Mouse (Mus musculus) CD8-positive naive resting alpha-beta T cell, adult 2 months (primary cell): ENCODE measurements around the gene Olfr353.

Experiments
- DNase-seq, 2 experiments: peaks; one replicate each; pipeline ENCODE4 v3.0.0; 2022; ENCODE audit warnings: low read depth in 2 of 2, low spot score in 2 of 2

The Olfr353 gene

DNA sequence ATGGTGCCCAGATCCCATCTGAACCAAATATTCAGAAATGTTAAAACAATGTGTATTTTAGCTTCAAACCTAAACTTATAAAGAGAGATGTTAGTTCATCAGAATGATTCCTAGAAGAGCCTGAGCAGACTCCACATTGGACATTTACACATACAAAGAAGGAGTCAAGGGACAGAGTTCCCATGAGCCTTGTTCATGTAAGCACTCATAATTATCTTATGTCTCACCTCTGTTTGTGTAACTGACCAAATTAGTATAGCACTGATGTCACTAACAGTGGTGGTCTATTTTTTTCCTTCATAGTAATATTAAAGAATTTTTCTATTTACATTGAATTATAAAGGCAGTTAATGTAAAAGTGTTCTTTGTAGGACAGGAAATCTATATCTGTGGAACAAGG lies at the start of gene Olfr353:
Gene Olfr353, minus strand, starts transcription at position 101 of the 400 bp plus-strand sequence.
- no peak for DNase-seq

DNA sequence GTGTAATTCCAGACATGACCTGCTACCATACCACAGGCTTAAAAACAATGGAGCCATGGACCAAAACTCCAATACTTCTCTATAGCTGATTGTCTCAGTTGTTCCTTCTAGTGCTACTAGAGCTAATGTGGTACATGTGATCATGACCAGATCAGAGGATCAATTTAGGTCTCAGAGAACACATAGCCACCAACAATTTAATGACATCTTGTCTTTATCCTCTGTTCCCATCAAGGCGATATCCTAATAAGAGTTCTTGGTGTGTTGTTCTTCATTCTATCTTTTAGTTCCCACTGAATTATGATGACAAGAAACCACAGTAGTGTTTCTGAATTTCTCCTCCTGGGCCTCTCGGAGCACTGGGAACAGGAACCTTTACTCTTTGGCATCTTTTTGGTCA lies 44.1 kb upstream of the Olfr353 start, which contains the start of gene Olfr356:
Gene Olfr356, plus strand, starts transcription at position 301 of the 400 bp plus-strand sequence.
- no peak for DNase-seq

DNA sequence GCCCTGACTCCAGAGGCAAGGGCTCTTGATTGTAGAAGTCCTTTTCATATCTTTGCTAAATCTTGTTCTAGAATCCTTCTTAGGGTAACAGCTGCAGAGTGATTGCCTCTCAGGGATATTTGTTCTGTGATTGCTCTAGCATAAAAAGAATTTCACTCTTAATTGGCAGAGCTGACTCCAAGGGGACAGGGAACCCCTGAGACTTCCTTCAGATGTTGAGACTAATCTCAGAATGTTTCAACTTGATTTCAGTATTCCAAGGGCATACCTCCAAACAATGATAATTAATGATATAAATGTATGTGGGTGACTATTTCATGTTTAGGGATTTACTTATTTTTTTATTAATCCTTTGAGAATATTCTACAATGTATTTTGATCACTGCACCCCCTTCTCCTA lies 36.1 kb upstream of the Olfr353 start, which contains the start of gene Olfr355:
Gene Olfr355, minus strand, starts transcription at position 101 of the 400 bp plus-strand sequence.
- DNase-seq, result no peak

DNA sequence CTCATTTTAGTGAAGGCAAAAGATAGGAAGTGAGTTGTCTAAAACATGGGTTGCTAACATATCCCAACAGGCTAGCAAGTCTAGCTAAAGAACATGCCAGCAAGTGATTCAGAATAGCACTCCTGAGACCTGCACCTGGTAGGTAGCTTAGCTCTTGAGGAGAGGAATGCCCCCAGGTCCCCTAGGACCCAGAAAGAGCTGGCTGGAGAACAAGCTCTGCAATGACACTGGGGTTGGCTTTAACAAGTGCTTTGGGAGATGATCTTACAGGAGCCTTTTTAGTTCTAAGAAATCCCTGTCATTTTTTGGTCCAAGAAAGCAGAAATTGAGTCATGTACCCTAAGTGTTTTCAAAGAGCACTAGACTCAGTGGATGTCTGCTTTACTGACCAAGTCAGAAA lies 12.6 kb upstream of the Olfr353 start, which contains the start of gene Olfr354:
Gene Olfr354, plus strand, starts transcription at position 301 of the 400 bp plus-strand sequence.
- DNase-seq, result no peak

DNA sequence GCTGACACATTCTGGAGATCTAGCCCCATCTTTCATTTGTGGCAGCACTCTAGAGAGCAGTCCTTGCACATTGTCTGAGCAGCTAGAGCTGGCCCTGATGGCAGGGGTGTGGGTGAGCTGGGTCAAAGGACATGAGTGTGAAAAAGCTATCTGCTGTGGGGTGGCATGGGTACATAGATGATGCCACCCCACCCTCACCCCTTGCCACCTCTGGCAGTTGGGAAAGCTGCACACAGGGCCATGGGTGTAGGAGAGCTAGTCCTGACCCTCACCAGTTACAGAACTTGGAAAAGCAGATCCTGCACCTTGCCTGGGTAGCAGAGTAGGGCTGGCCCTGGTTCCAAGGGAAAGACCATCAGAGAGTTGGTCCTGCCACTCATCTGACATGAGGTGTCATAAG lies 4.4 kb upstream of the Olfr353 start:
- no peak for DNase-seq

DNA sequence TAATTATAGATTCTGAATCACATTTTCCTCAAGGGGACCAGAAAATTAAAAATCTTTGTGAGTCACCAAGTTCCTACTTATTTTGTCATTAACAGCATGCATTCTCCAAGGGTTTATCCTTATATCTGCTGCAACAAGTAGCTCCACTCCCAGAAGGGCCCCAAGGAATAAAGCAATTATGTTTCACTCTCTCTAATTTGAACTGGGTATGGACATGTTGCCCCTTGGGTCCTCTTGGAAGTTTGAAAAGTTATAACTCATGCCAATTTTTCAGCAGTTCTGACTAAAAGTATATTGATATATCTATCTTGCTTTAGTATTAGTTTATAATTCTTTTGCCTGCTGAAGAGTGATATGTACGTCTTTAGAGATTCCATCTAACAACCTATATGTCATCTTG lies 24.6 kb downstream of the Olfr353 start, which contains the start of gene Olfr352:
Gene Olfr352, plus strand, starts transcription at position 301 of the 400 bp plus-strand sequence.
- DNase-seq, result no peak

DNA sequence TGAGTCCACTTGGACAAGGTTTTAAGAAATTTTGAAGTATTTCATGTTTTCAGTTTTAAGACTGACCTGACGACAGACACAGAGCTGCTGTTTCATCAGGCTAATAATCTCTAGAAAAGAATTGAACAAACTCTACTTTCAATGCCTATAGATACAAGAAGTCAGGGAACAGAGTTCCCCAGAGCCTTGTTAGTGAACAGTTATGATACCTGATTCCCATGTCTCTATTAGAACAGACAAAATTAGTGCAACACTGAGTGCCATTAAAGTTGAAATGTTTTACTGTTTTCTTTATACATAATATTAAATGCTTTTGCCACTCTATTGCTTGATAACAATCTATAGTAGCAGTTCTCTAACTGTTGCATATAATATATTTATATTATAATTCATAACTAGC lies 30.2 kb downstream of the Olfr353 start, which contains the start of gene Olfr351:
Gene Olfr351, minus strand, starts transcription at position 101 of the 400 bp plus-strand sequence.
- no peak for DNase-seq

DNA sequence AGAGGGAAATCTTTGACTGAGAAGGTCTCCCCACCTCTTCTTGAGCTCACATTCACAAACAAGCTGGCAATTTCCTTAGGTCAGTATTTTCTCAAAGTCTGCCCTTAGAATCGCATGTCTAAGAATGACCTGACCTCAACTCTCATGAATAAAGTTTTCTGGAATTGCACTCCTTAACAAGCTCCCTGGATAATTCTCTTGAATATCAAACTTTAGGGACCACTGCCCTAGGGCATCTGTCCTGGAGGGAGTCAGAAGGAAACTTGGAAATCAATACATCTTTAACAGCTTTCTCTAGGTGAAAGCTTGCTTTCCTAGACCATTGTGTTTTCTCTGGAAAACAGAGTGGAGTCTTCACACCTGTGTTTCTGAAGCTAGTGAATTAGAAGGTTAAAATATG lies 46.7 kb downstream of the Olfr353 start, which contains the start of gene Olfr350:
Gene Olfr350, plus strand, starts transcription at position 301 of the 400 bp plus-strand sequence.
- no peak for DNase-seq
